Mouse (Mus musculus): ENCODE data around the gene Grm7. TPM values are rescaled to one million over a fixed set of nuclear protein-coding genes. Genes with fewer than 3 reads are reported as not detected.
A peak's percentile ranks its signal among the peaks of the same experiment; 100 is the strongest.

Gene Grm7
- polyA plus RNA-seq, 1 experiment from 2014 or later = 34.5 TPM

DNA sequence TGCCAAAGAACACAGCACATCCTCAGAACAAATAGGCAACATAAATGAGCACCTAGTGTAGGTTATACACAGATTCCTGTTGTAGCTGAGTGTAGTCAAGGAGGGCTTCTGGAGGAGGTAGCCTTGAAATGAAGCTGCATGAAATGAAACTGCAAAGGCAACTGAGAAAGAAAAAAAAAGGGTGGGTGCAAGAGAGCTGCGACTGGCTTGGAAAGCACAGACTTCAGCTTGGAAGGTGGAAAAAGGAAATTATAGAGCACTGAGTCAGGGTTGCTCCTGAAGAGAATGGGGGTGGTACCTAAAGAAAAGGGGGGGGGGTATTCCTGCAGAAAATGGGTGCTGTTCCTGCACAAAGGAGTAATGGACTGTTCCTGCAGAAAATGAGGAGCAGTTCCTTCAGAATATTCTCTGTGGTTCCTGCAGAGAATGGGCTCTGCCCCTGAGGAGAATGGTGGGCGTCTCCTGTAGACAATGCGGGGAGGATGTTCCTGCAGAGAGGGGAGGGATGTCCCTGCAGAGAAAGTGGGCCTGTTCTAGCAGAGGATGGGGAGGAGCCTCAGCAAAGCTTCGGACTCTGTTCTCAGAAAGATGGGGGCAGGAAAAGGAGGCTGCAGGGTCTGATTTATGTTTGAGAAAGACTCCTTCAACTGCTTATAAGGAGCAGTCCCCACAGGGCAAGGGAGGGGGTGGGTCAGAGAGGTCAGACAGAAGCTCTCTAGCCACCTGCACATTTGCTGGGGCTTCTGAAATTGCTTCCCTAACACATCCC lies 726.4 kb downstream of the Grm7 start:
- 12% methylated on average over 4 of the region's 4 CpGs for WGBS
- H3K4me2 ChIP-seq (replicated peaks) = no peak overlapping the region
- H3K36me3 ChIP-seq (replicated peaks; ENCODE audit: control insufficient read depth, insufficient read depth) = no peaks in the 10 kb centered on the region
- ATAC-seq (ENCODE audit: low FRiP score) (no peak), DNase-seq (ENCODE audit: low spot score) (no peak)
- peaks cover 20% of the 10 kb centered on the region for H3K4me1 ChIP-seq (replicated peaks; ENCODE audit: control insufficient read depth, insufficient read depth, low read length)
- H3K9ac ChIP-seq = no peak overlapping the region
- no peaks in the 10 kb centered on the region for H3K9me3 ChIP-seq (ENCODE audit: control insufficient read depth, low read length)
- no peak overlapping the region for H3K4me3 ChIP-seq (replicated peaks; ENCODE audit: low read length)
- no peaks in the 10 kb centered on the region for H3K27me3 ChIP-seq (ENCODE audit: control insufficient read depth, insufficient read depth, low read length)
- no peak overlapping the region for H3K27ac ChIP-seq

DNA sequence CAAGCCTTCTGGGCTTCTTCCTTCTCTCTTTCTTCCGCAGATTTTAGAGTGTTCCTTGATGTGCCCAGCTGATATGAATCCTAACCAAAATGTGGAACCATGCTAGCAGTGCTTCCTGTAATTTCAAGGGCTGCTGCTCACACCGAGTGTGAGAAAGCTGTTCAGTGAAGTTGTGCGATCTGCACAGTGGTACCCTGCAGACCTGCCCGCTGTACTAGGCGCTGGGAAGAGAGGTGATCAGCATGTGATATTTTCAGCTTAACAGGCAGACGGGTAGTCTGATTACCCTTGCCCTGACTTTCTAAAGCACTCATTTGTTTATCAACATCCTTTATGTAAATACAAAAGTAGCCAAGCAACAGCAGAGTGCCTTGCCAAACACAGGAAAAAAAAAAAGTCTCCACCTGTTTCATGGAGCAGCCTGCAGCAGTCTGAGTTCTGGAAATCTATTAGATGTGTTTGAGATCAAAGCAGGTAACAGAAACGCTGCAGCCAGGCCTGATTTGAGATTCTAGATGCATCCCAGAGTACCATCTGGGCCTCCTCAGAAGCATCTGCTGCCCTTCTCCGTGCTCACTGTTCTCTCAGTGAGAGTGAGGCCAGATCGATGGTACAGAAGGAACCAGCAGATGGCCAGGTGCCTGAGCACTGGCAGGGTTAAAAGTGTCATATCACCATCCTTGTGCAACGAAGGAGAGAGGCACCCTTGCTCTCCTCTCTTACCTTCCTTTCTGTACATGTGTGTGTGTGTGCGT lies 727.4 kb downstream of the Grm7 start:
- Histone ChIP-seq H3K4me2 (replicated peaks) (no peak overlapping the region), H3K36me3 (replicated peaks; ENCODE audit: control insufficient read depth, insufficient read depth) (no peaks in the 10 kb centered on the region), H3K27ac (0 out of 2 replicates have a peak overlapping the region, but pooled peaks have one; percentile 49), H3K4me3 (replicated peaks; ENCODE audit: low read length) (no peak overlapping the region), H3K9ac (no peak overlapping the region), H3K9me3 (ENCODE audit: control insufficient read depth, low read length) (no peaks in the 10 kb centered on the region), H3K27me3 (ENCODE audit: control insufficient read depth, insufficient read depth, low read length) (no peaks in the 10 kb centered on the region), H3K4me1 (replicated peaks; ENCODE audit: control insufficient read depth, insufficient read depth, low read length) (peaks cover 20% of the 10 kb centered on the region)
- 27% methylated on average over 11 of the region's 11 CpGs for WGBS
- ATAC-seq (ENCODE audit: low FRiP score) (peak; percentile 78), DNase-seq (ENCODE audit: low spot score) (peak; percentile 52)

DNA sequence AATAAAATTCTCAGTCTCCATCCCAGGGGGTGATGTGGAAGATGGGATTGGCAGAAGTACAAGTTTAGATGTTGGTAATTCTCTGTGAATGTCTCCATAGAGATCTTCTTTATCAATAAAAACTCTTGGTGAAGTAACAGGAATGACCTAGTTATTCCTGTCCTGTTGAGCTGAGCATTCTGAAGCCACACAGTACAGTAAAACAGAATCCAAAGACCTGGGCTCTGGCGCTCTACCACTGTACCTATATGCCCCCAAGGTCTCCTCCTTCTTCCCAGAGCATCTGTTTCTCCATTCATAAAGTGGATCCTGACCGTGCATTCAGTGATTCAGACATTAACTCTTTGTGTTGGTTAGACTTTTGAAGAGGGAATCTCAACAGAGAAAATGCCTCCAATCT lies 735.3 kb downstream of the Grm7 start:
- no peak overlapping the region for H3K4me3 ChIP-seq (replicated peaks; ENCODE audit: low read length)
- H3K27me3 ChIP-seq (ENCODE audit: control insufficient read depth, insufficient read depth, low read length) = no peaks in the 10 kb centered on the region
- H3K36me3 ChIP-seq (replicated peaks; ENCODE audit: control insufficient read depth, insufficient read depth) = no peaks in the 10 kb centered on the region
- 70% methylated on average over 2 of the region's 2 CpGs for WGBS
- H3K9ac ChIP-seq = no peak overlapping the region
- no peak; the same call in 1 of the 2 replicates for ATAC-seq (ENCODE audit: low FRiP score)
- no peaks in the 10 kb centered on the region for H3K4me1 ChIP-seq (replicated peaks; ENCODE audit: control insufficient read depth, insufficient read depth, low read length)
- no peak for DNase-seq (ENCODE audit: low spot score)
- H3K9me3 ChIP-seq (ENCODE audit: control insufficient read depth, low read length) = no peaks in the 10 kb centered on the region
- H3K27ac ChIP-seq = no peak overlapping the region
- H3K4me2 ChIP-seq (replicated peaks) = no peak overlapping the region

DNA sequence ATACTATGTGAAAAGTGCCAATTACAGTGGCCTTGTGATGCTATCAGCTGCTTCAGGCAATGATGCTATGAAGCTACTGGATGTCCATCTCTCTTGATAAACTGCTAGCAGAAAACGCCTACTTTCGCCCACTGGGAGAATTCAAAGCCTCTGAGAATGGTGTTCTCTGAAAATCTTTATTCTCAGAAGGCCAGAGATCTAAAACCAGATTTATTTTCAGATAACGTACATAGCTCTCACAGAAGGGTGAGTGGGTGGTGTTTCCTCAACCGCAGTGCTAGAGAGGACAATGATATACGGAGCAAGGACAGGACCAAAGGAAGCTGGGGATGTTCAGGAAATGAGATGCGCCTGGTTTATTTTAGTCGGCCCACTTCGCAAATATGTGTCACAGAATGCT lies 763.4 kb downstream of the Grm7 start:
- Histone ChIP-seq H3K4me3 (replicated peaks; ENCODE audit: low read length) (no peak overlapping the region), H3K4me2 (replicated peaks) (no peak overlapping the region), H3K27me3 (ENCODE audit: control insufficient read depth, insufficient read depth, low read length) (no peaks in the 10 kb centered on the region), H3K9me3 (ENCODE audit: control insufficient read depth, low read length) (no peaks in the 10 kb centered on the region), H3K4me1 (replicated peaks; ENCODE audit: control insufficient read depth, insufficient read depth, low read length) (no peaks in the 10 kb centered on the region), H3K36me3 (replicated peaks; ENCODE audit: control insufficient read depth, insufficient read depth) (no peaks in the 10 kb centered on the region), H3K9ac (no peak overlapping the region), H3K27ac (no peak overlapping the region)
- DNase-seq (ENCODE audit: low spot score) (no peak), ATAC-seq (ENCODE audit: low FRiP score) (no peak)
- WGBS = 83% methylated on average over 8 of the region's 8 CpGs

DNA sequence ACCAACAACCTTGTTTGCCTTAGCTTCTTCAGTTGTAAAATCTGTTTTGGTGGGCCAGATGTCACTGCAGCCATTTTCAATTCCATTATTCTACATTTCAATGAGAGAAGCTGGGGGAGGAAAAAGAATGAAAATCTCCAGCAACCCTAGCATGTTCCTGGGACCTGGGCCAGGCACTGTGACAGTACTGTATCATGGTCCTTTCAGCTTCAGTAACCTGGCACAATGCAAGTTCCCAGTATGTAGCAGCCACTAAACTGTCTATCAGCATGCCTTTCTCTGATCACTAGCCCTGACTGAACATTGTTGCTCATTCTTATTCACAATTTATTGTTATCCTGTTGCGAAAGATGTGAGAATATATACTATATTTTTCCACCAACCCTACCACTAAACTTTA lies 779.4 kb downstream of the Grm7 start:
- ATAC-seq (ENCODE audit: low FRiP score) = peak; percentile 65; the same call in 1 of the 2 replicates
- 76% methylated on average over 1 of the region's 1 CpGs for WGBS

DNA sequence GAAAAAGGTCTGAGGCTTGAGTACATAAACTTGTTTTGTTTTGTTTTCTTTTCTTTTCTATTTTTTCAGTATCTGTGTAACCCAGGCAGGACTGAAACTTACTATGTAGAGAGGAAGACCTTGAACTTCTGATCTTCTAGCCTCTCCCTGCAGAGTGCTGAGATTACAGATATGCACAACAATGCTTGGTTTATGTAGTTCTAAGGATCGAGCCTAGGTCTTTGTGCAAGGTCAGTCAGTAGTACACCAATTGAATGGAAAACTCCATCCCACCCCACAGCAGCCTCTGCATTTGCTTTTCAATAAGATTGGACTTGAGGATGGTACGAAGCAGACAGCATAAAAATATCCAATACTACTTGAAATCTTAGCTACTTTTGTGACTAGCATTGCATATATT lies 800.8 kb downstream of the Grm7 start:
- no peak for DNase-seq (ENCODE audit: low spot score)
- Histone ChIP-seq H3K27ac (no peak overlapping the region), H3K4me1 (replicated peaks; ENCODE audit: control insufficient read depth, insufficient read depth, low read length) (no peaks in the 10 kb centered on the region), H3K9me3 (ENCODE audit: control insufficient read depth, low read length) (no peaks in the 10 kb centered on the region), H3K27me3 (ENCODE audit: control insufficient read depth, insufficient read depth, low read length) (no peaks in the 10 kb centered on the region), H3K4me3 (replicated peaks; ENCODE audit: low read length) (no peak overlapping the region), H3K9ac (no peak overlapping the region), H3K4me2 (replicated peaks) (no peak overlapping the region), H3K36me3 (replicated peaks; ENCODE audit: control insufficient read depth, insufficient read depth) (no peaks in the 10 kb centered on the region)
- no peak for ATAC-seq (ENCODE audit: low FRiP score)
- WGBS = 74% methylated on average over 2 of the region's 2 CpGs

More for the DNA sequence above, 779.4 kb downstream of the Grm7 start:
- no peak for DNase-seq (ENCODE audit: low spot score)
- Histone ChIP-seq H3K4me2 (replicated peaks) (no peak overlapping the region), H3K4me3 (replicated peaks; ENCODE audit: low read length) (no peak overlapping the region), H3K9me3 (ENCODE audit: control insufficient read depth, low read length) (no peaks in the 10 kb centered on the region), H3K27me3 (ENCODE audit: control insufficient read depth, insufficient read depth, low read length) (no peaks in the 10 kb centered on the region), H3K9ac (no peak overlapping the region), H3K27ac (no peak overlapping the region), H3K4me1 (replicated peaks; ENCODE audit: control insufficient read depth, insufficient read depth, low read length) (0 out of 2 replicates have a peak, but pooled peaks cover 4% of the 10 kb centered on the region), H3K36me3 (replicated peaks; ENCODE audit: control insufficient read depth, insufficient read depth) (no peaks in the 10 kb centered on the region)

DNA sequence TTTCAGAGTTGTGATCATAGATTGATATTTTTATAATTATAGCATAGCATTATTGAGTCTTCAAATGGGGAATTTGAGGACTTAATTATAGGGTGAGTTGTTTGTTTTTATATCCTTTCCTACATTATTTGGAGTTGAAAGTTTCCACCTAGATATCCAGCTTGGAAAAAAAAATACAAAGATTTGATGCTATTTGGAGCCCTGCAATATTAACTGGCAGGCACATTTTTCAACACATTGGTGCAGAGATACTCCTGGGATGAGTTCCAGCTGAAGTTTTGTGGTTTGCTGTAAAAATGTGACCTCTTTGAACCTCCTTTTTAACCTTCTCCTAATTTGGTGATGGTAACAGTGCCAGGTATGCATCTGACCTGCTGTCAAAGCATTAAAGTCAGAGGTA lies 802.5 kb downstream of the Grm7 start:
- H3K4me1 ChIP-seq (replicated peaks; ENCODE audit: control insufficient read depth, insufficient read depth, low read length) = no peaks in the 10 kb centered on the region
- H3K27me3 ChIP-seq (ENCODE audit: control insufficient read depth, insufficient read depth, low read length) = no peaks in the 10 kb centered on the region
- no peak overlapping the region for H3K4me3 ChIP-seq (replicated peaks; ENCODE audit: low read length)
- no peaks in the 10 kb centered on the region for H3K9me3 ChIP-seq (ENCODE audit: control insufficient read depth, low read length)
- H3K27ac ChIP-seq = no peak overlapping the region
- ATAC-seq (ENCODE audit: low FRiP score) (no peak), DNase-seq (ENCODE audit: low spot score) (no peak)
- H3K36me3 ChIP-seq (replicated peaks; ENCODE audit: control insufficient read depth, insufficient read depth) = no peaks in the 10 kb centered on the region
- no peak overlapping the region for H3K9ac ChIP-seq
- no peak overlapping the region for H3K4me2 ChIP-seq (replicated peaks)

DNA sequence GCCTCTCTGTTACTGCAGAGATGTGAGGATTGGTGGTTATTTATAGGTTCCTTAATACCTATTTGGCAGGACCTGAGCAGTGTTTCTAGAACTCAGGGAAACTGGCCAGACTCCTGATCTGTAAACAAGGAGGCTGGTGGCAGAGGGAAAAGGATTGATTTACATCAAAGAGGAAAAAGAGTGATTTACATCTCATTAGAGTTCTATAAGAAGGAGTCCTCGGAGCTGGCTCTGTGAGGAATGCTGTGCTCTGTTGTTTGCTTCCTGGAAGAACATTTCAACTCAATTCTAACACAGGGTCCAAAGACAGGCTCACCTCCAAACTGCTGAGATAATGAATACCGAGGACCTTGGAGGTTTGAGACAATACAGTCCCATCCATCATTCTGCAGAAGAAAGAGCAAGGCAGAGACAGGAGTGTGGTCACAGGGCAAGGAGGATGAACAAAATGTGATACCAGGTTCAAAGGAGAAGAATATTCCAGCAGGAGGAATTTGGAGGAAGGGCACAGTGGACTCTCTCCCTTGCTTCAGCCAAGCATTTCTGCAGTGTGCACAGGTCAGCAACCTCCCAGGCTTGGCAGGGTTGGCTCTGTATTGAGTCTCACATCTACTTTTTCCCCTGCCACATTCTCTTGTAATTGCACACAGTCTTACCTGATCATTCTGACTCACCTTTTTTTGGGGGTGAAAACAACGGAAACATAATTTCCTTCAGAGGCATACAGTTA lies 803.8 kb downstream of the Grm7 start:
- H3K4me2 ChIP-seq (replicated peaks) = no peak overlapping the region
- H3K4me1 ChIP-seq (replicated peaks; ENCODE audit: control insufficient read depth, insufficient read depth, low read length) = no peaks in the 10 kb centered on the region
- H3K36me3 ChIP-seq (replicated peaks; ENCODE audit: control insufficient read depth, insufficient read depth) = no peaks in the 10 kb centered on the region
- H3K27ac ChIP-seq = no peak overlapping the region
- H3K4me3 ChIP-seq (replicated peaks; ENCODE audit: low read length) = no peak overlapping the region
- no peaks in the 10 kb centered on the region for H3K27me3 ChIP-seq (ENCODE audit: control insufficient read depth, insufficient read depth, low read length)
- no peak overlapping the region for H3K9ac ChIP-seq
- H3K9me3 ChIP-seq (ENCODE audit: control insufficient read depth, low read length) = no peaks in the 10 kb centered on the region
- WGBS = 24% methylated on average over 3 of the region's 3 CpGs
- ATAC-seq (ENCODE audit: low FRiP score) (peak; percentile 69; the same call in 1 of the 2 replicates), DNase-seq (ENCODE audit: low spot score) (no peak)

DNA sequence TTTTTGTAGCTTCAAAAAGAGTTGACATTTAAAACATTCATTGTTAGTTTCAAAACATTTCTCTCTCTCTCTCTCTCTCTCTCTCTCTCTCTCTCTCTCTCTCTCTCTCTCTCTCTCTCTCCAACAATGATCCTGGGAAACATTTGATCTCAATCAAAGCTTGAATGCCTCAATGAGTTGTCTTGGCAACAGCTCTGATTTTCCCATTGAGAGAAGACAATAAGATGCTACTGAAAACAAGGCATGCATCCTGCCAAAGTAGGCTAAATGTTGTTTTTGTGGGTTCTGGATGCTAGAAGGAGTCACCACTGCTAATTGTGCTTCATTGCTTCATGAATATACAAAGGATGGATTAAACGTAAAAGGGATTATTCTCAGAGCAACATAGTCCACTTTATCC lies 836.5 kb downstream of the Grm7 start:
- H3K27me3 ChIP-seq (ENCODE audit: control insufficient read depth, insufficient read depth, low read length) = no peaks in the 10 kb centered on the region
- WGBS = 31% methylated on average over 1 of the region's 1 CpGs
- H3K4me1 ChIP-seq (replicated peaks; ENCODE audit: control insufficient read depth, insufficient read depth, low read length) = no peaks in the 10 kb centered on the region
- no peak for DNase-seq (ENCODE audit: low spot score)
- no peak for ATAC-seq (ENCODE audit: low FRiP score)
- no peaks in the 10 kb centered on the region for H3K9me3 ChIP-seq (ENCODE audit: control insufficient read depth, low read length)
- H3K4me2 ChIP-seq (replicated peaks) = no peak overlapping the region
- no peak overlapping the region for H3K27ac ChIP-seq
- H3K36me3 ChIP-seq (replicated peaks; ENCODE audit: control insufficient read depth, insufficient read depth) = no peaks in the 10 kb centered on the region
- no peak overlapping the region for H3K9ac ChIP-seq
- no peak overlapping the region for H3K4me3 ChIP-seq (replicated peaks; ENCODE audit: low read length)

Data from hindbrain, embryonic 14.5 days (tissue).